Mouse (Mus musculus): ENCODE measurements around the gene Fam196b. TPM values are rescaled to one million over a fixed set of nuclear protein-coding genes. Genes with fewer than 3 reads are reported as not detected.

Gene Fam196b
- total RNA-seq, 2 experiments from 2014 or later, result 0.86 to 0.89 TPM

DNA sequence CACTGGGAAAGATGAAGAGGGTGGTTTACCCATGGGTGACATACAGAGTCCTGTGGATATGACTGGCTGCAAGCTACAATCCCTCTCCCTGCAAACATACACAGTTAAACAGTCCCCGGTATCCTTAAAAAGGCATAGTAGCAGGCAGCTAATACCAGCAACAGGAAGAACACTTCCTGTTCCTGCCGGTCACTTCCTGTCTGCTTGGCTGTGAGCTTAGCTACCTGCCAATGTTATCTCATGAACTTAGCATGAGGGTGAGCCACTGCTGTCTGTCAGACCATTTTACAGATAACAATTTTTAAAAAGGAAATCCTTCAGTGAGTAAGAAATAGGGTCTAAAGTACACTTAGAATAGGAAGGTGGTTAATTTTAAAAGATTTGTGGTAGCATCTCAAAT is 83.9 kb downstream of the Fam196b start:
- no peak for DNase-seq (ENCODE audit: extremely low spot score in 1 of 2, low spot score in 1 of 2)

GRCm38 (mm10) chr11:34401343-34401742 is 86.7 kb downstream of the Fam196b start:
- DNase-seq (ENCODE audit: extremely low spot score in 1 of 2, low spot score in 1 of 2), result no peak

GRCm38 (mm10) chr11:34405311-34405710 is 90.7 kb downstream of the Fam196b start:
- DNase-seq (ENCODE audit: extremely low spot score in 1 of 2, low spot score in 1 of 2), result no peak

GRCm38 (mm10) chr11:34406309-34406708 is 91.7 kb downstream of the Fam196b start:
- DNase-seq (ENCODE audit: extremely low spot score in 1 of 2, low spot score in 1 of 2), result no peak

GRCm38 (mm10) chr11:34406850-34407249 is 92.2 kb downstream of the Fam196b start:
- DNase-seq (ENCODE audit: extremely low spot score in 1 of 2, low spot score in 1 of 2), result no peak

DNA sequence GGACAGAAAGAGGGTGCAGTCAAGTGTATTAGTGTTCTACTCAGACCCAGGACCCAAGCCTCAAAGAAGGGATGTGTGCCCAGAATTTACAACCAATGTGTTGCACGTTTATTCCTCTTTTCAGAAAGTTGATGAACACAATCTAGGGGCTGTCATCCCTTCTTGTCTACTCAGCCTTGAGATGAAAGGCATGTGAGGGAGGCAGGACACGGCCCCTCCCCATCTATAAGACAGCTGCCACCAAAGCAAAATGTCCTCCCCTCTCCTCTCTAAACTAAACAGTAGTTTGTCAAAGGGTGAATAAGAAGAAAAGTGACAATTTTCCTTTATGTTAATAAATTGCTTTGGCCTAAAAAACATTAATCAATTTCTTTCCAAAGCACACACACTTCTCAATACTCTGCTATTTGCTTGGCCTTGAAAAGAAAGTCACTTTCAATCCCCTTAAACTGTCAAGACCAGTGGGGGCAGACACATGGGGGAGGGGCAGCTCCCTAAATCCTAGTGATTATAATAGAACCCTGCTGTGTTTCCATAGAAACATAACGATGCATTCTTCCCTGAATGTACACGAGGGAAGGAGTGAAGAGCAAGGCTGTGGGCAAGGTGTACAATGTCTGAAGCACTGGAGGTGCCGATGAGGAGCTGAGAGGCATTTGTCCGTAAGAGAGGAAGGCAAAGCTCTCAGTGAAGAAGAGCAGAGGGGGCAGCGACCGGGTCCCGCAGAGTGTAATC is 101.4 kb downstream of the Fam196b start:
- no peak for DNase-seq (ENCODE audit: extremely low spot score in 1 of 2, low spot score in 1 of 2)

DNA sequence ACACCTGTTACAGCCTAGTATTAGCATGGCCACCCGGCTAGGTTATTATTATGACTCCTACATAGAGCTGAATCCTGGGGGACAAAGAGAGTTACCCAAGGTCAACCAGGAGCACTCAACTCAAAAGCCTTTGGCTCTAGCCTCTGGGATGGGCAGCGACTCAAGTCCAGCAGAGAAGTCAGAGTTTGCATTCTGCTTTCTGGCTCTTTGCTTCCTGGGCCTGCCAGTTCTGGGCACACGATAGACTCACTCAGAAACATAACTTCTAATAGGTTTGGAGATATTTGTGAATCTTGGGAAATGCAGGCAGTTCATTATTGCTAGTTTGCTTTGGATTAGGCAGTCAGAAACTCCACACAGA is 102.0 kb downstream of the Fam196b start:
- no peak for DNase-seq (ENCODE audit: extremely low spot score in 1 of 2, low spot score in 1 of 2)

DNA sequence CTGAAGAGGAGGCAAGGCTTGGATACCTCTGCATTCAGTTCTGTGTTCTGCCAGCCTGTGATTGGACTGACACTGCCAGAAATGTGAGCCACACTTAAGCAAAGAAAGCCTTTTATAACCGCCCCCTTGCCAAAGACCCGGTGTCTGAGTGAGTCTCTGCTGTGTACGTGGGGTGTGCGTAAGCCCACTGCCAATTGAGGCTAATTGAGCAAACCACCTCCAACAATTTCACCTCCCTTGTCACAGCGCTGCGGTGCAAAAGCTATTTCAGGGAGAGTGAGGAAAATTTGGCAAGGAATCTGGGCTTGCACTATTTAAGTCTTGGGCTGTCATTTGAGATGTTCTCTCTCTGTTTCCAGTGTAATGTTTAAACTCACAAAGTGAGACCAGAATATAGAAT is 106.4 kb downstream of the Fam196b start:
- DNase-seq (ENCODE audit: extremely low spot score in 1 of 2, low spot score in 1 of 2), result no peak

DNA sequence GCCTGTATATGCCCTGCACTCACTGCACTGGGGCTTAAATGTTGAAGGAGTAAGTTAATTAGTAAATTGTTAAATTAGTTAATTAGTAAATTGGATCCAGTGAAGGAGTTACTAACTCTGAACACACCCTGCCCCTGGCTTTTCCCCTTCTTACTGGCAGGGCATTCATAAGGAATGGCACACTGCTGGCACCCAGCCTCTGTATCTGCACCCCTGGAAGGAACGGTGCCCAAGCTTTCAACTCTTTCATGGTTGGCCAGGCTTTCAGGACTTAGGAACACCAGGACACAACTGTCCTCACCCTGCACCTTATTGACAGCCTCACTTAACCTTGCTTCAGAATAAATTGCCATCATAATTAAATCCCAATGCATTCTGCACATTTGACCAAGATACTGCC is 109.9 kb downstream of the Fam196b start:
- DNase-seq (ENCODE audit: extremely low spot score in 1 of 2, low spot score in 1 of 2), result no peak

DNA sequence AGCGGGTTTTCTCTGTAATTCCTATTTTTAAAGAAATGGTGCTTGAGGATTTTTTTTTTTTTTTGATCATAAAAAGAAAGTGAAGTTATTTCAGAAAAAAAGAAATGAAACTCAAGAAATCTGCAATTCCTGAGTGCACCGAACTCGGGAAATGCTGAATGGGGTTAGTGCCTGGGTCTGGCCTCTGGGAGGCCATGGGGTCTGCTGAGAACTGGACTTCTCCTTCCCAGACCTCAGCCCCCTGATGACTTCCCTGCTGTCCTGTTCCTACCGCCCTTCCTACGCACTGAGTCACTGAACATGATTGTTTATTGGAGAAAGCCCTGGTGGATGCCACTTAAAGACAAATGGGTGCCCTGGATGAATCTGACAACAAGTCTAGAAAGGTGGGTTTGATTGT is 112.6 kb downstream of the Fam196b start:
- DNase-seq (ENCODE audit: extremely low spot score in 1 of 2, low spot score in 1 of 2), result no peak

DNA sequence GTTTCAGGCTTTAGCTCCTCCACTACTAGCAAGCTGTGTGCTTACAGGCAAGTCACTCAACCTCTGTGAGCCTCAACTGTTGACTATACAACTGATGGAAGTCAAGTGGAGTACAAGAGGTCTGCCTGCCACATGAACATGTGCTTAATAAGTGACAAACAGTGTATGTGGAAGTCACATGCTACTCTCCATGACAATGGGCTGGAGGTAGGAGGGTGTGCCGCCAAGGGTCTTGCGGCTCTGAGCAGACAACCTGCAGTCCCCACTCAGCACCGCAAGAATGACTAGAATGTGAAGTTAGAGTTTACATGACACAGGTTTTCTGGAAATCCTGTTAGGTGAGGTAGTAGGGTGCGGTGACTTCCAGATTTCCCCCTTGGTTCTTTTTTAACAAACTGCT is 116.3 kb downstream of the Fam196b start:
- DNase-seq (ENCODE audit: extremely low spot score in 1 of 2, low spot score in 1 of 2), result no peak

- DNase-seq (ENCODE audit: extremely low spot score in 1 of 2, low spot score in 1 of 2), result no peak
These were observed 116.7 kb downstream of the Fam196b start for GRCm38 (mm10) chr11:34431371-34431770.

- DNase-seq (ENCODE audit: extremely low spot score in 1 of 2, low spot score in 1 of 2), result no peak
These were observed 117.4 kb downstream of the Fam196b start for GRCm38 (mm10) chr11:34431978-34432377.

DNA sequence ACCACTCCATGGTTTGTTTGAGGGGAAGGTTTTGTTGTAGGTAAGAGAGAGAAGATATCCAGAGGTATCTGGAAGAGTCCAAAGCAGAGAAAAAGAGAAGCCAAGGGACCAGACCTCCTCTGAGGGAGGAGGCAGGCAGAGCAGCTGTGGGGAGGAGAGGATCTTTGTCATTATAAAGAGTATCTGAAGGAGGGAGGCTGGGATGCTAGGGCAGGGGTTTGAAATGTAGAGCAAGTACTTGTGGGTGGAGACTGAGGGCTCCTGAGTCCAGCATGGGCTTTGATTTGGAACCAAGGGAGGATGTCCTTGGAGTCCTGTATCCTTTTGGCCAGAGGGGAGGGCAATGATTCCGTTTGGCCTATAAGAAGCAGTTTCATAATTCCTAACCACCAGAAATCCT is 122.8 kb downstream of the Fam196b start:
- no peak for DNase-seq (ENCODE audit: extremely low spot score in 1 of 2, low spot score in 1 of 2)

- DNase-seq (ENCODE audit: extremely low spot score in 1 of 2, low spot score in 1 of 2), result no peak
These were observed 123.8 kb downstream of the Fam196b start for GRCm38 (mm10) chr11:34438429-34438828.

GRCm38 (mm10) chr11:34447891-34448290 is 133.3 kb downstream of the Fam196b start:
- DNase-seq (ENCODE audit: extremely low spot score in 1 of 2, low spot score in 1 of 2), result peak in 1 of 2 experiments; percentile 11

DNA sequence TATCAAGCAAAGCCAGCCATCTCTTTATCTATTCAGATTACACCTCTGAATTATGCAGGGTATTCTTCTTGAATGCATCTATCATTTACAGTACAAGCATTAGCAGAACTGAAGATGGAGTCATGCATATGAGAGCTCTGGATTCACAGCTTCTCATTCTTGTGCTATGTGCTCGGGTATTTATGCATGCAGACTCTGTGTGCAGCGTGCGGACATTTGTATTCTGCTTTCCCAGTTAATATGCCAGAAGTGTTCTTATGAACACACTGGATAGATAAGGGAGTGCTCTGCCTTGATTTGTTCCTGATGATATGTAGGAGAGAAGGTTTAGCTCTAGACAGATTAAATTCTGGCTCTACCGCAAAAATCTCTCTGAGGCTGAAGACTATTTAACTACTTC is 135.3 kb downstream of the Fam196b start:
- no peak for DNase-seq (ENCODE audit: extremely low spot score in 1 of 2, low spot score in 1 of 2)

GRCm38 (mm10) chr11:34467056-34467455 is 152.4 kb downstream of the Fam196b start:
- DNase-seq (ENCODE audit: extremely low spot score in 1 of 2, low spot score in 1 of 2), result no peak

GRCm38 (mm10) chr11:34468571-34468970 is 153.9 kb downstream of the Fam196b start:
- DNase-seq (ENCODE audit: extremely low spot score in 1 of 2, low spot score in 1 of 2), result no peak

GRCm38 (mm10) chr11:34469792-34470191 is 155.2 kb downstream of the Fam196b start:
- DNase-seq (ENCODE audit: extremely low spot score in 1 of 2, low spot score in 1 of 2), result no peak
